Mouse (Mus musculus): Measurements from ENCODE around the gene Slc8a2. TPM values are rescaled to one million over a fixed set of nuclear protein-coding genes. Genes with fewer than 3 reads are reported as not detected.

The Slc8a2 gene
- 1 to 10 TPM in 1 of 2 experiments, under 1 TPM in 1; 0.54 to 1.1 TPM for total RNA-seq (2021)
- long read RNA-seq, experiment 1 = 0 reads
- long read RNA-seq, experiment 2 = 0 reads

GRCm38 (mm10) chr7:16129421-16129845 is at the start of gene Slc8a2:
Gene Slc8a2 (plus strand): TSS chr7:16129826.
- DNase-seq (ENCODE audit: low spot score in 2 of 2) = peak in 1 of 2 experiments; percentile 57

GRCm38 (mm10) chr7:16079947-16080346 is 49.7 kb upstream of the Slc8a2 start:
- DNase-seq (ENCODE audit: low spot score in 2 of 2) = no peak

GRCm38 (mm10) chr7:16080581-16080980 is 49.0 kb upstream of the Slc8a2 start:
- no peak for DNase-seq (ENCODE audit: low spot score in 2 of 2)

- no peak for DNase-seq (ENCODE audit: low spot score in 2 of 2)
Measured at GRCm38 (mm10) chr7:16083361-16083760, 46.3 kb upstream of the Slc8a2 start.

- no peak for DNase-seq (ENCODE audit: low spot score in 2 of 2)
Measured at GRCm38 (mm10) chr7:16087587-16087986, 42.0 kb upstream of the Slc8a2 start.

- no peak for DNase-seq (ENCODE audit: low spot score in 2 of 2)
Measured at GRCm38 (mm10) chr7:16094592-16094991, 35.0 kb upstream of the Slc8a2 start.

- DNase-seq (ENCODE audit: low spot score in 2 of 2) = peak; percentile 93 to 98
Measured at GRCm38 (mm10) chr7:16098021-16099017, 31.3 kb upstream of the Slc8a2 start, which contains the start of gene Napa. Gene Napa (plus strand): TSS chr7:16098458.

- no peak for DNase-seq (ENCODE audit: low spot score in 2 of 2)
Measured at GRCm38 (mm10) chr7:16099901-16100300, 29.7 kb upstream of the Slc8a2 start.

GRCm38 (mm10) chr7:16101081-16101480 is 28.5 kb upstream of the Slc8a2 start:
- no peak for DNase-seq (ENCODE audit: low spot score in 2 of 2)

- peak in 1 of 2 experiments; percentile 24 for DNase-seq (ENCODE audit: low spot score in 2 of 2)
Measured at GRCm38 (mm10) chr7:16101726-16102475, 27.7 kb upstream of the Slc8a2 start.

GRCm38 (mm10) chr7:16102686-16103226 is 26.9 kb upstream of the Slc8a2 start:
- DNase-seq (ENCODE audit: low spot score in 2 of 2) = no peak

GRCm38 (mm10) chr7:16103760-16104159 is 25.9 kb upstream of the Slc8a2 start:
- peak in 1 of 2 experiments; percentile 31 for DNase-seq (ENCODE audit: low spot score in 2 of 2)

GRCm38 (mm10) chr7:16104611-16105388 is 24.8 kb upstream of the Slc8a2 start:
- DNase-seq (ENCODE audit: low spot score in 2 of 2) = no peak

GRCm38 (mm10) chr7:16108886-16109542 is 20.6 kb upstream of the Slc8a2 start:
- DNase-seq (ENCODE audit: low spot score in 2 of 2) = no peak

GRCm38 (mm10) chr7:16110158-16110557 is 19.5 kb upstream of the Slc8a2 start:
- no peak for DNase-seq (ENCODE audit: low spot score in 2 of 2)

GRCm38 (mm10) chr7:16111284-16112090 is 18.1 kb upstream of the Slc8a2 start:
- DNase-seq (ENCODE audit: low spot score in 2 of 2) = no peak

GRCm38 (mm10) chr7:16116418-16116817 is 13.2 kb upstream of the Slc8a2 start:
- no peak for DNase-seq (ENCODE audit: low spot score in 2 of 2)

- DNase-seq (ENCODE audit: low spot score in 2 of 2) = no peak
Measured at GRCm38 (mm10) chr7:16117100-16117499, 12.5 kb upstream of the Slc8a2 start.

All from gastrocnemius, postnatal 4 days (tissue).